Mouse (Mus musculus): ENCODE measurements around the gene Immt.
A peak's percentile ranks its signal among the peaks of the same experiment; 100 is the strongest.

DNA sequence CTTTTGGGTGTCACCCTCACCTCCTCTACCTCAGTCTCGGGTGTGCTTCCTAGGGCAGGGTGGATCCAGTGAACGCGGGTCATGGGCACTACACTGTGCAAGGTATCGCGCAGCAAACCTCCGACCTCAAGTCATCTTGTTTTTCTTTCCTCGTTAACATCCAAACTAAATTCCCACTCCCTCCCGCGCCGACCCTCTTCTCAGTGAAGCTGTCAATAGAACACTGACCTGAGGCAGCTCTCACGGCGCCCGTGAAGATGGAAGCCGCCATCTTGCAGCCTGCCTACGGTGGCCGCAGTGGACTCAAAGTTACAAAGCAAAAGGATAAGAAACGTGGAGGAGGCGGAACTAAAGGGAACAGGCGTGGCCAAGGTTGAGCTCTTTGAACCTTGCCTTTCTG, 7.6 kb upstream of the Immt start:
- TF ChIP-seq CTCF (IDR thresholded peaks at IDR 0.05; ENCODE audit: low read depth) (no peak), EP300 (IDR thresholded peaks at IDR 0.05; ENCODE audit: low read depth) (peak; percentile 70)
